Mouse (Mus musculus) neural tube, embryonic 11.5 days (tissue): ENCODE data around the gene Car6. TPM values are rescaled to one million over a fixed set of nuclear protein-coding genes. Genes with fewer than 3 reads are reported as not detected.
A peak's percentile ranks its signal among the peaks of the same experiment; 100 is the strongest.

ENCODE experiments used
- ATAC-seq: fragments of 200-750 bp; cut with Nextera tagmentation; 2 replicates; pipeline ENCODE4 v1.8.0; 2017; ENCODE audit warnings: moderate number of reproducible peaks, mild to moderate bottlenecking, moderate TSS enrichment, moderate library complexity; ENCODE audit not compliant: insufficient read depth, low FRiP score, low TSS enrichment
- DNase-seq: peaks from one replicate; pipeline ENCODE4 v3.0.0-alpha.2; 2015; ENCODE audit warnings: low spot score
- H3K27ac ChIP-seq: fragments of 300-500 bp; sonication (generic); 2 replicates; pipeline ENCODE4 v1.5.1; 2014; ENCODE audit warnings: low read depth, mild to moderate bottlenecking, low read length
- H3K27me3 ChIP-seq: fragments of 300-500 bp; sonication (generic); 2 replicates; pipeline ENCODE4 v1.6.1; 2014; ENCODE audit warnings: mild to moderate bottlenecking, low read length, mixed read lengths; ENCODE audit not compliant: control insufficient read depth, insufficient read depth
- H3K36me3 ChIP-seq: fragments of 300-500 bp; sonication (generic); 2 replicates; pipeline ENCODE4 v1.6.1; 2014; ENCODE audit warnings: mild to moderate bottlenecking, low read length, moderate library complexity, mixed read lengths; ENCODE audit not compliant: control insufficient read depth, insufficient read depth
- H3K4me1 ChIP-seq: fragments of 300-500 bp; sonication (generic); 2 replicates; pipeline ENCODE4 v1.6.1; 2014; ENCODE audit warnings: low read length, mixed read lengths; ENCODE audit not compliant: control insufficient read depth, insufficient read depth
- H3K4me2 ChIP-seq: fragments of 300-500 bp; sonication (generic); 2 replicates; pipeline ENCODE4 v1.6.1; 2014; ENCODE audit warnings: low read depth, mild to moderate bottlenecking, moderate library complexity
- H3K4me3 ChIP-seq: fragments of 300-500 bp; sonication (generic); 2 replicates; pipeline ENCODE4 v1.5.1; 2014; ENCODE audit warnings: low read depth, low read length
- H3K9ac ChIP-seq: fragments of 300-500 bp; sonication (generic); 2 replicates; pipeline ENCODE4 v1.6.1; 2014; ENCODE audit warnings: mild to moderate bottlenecking, low read length
- H3K9me3 ChIP-seq: fragments of 300-500 bp; sonication (generic); 2 replicates; pipeline ENCODE4 v1.6.1; 2016; ENCODE audit warnings: low read length; ENCODE audit not compliant: control insufficient read depth
- WGBS: fragments of 180-500 bp; shearing (Covaris S2); extraction: QIAGEN DNeasy Blood & Tissue Kit; methylation state at CpG from one replicate; pipeline ENCODE4 v1.1.7; 2014; 5-methylcytosine and 5-hydroxymethylcytosine counted together
- polyA plus RNA-seq: library from polyadenylated mRNA; unstranded; fragments of >200 nt; fragmentation: Nextera tagmentation; extraction: Ambion mirVana; gene quantifications from 2 replicates; pipeline ENCODE4 v1.2.1, GENCODE M21; 2014

Car6 gene
- polyA plus RNA-seq, 1 experiment from 2014 or later, result not detected

- DNase-seq (no peak), ATAC-seq (no peak)
- no peak overlapping the region; the same call in 1 of the 2 replicates for H3K9ac ChIP-seq
- no peak overlapping the region for H3K27ac ChIP-seq
- peaks cover 5% of the 10 kb centered on the region; the same call in 1 of the 2 replicates for H3K4me1 ChIP-seq
- no peaks in the 10 kb centered on the region for H3K9me3 ChIP-seq
- no peaks in the 10 kb centered on the region for H3K36me3 ChIP-seq
- no peaks in the 10 kb centered on the region for H3K27me3 ChIP-seq
- H3K4me3 ChIP-seq, result no peak overlapping the region
- WGBS, result 85% methylated on average over 7 of the region's 7 CpGs
- H3K4me2 ChIP-seq, result no peak overlapping the region
Measured at GRCm38 (mm10) chr4:150140346-150140745, 60.8 kb downstream of the Car6 start.

GRCm38 (mm10) chr4:150139090-150139489 is 62.0 kb downstream of the Car6 start:
- Histone ChIP-seq H3K9me3 (no peaks in the 10 kb centered on the region), H3K9ac (no peak overlapping the region), H3K4me2 (no peak overlapping the region), H3K4me3 (no peak overlapping the region), H3K27ac (no peak overlapping the region), H3K27me3 (no peaks in the 10 kb centered on the region), H3K4me1 (peaks cover 5% of the 10 kb centered on the region; the same call in 1 of the 2 replicates), H3K36me3 (no peaks in the 10 kb centered on the region)
- DNase-seq (no peak), ATAC-seq (no peak)
- 63% methylated on average over 13 of the region's 13 CpGs for WGBS

- 21% methylated on average over 9 of the region's 9 CpGs for WGBS
- ATAC-seq (peak; percentile 74), DNase-seq (peak; percentile 67)
- H3K27me3 ChIP-seq, result no peaks in the 10 kb centered on the region
- no peaks in the 10 kb centered on the region for H3K36me3 ChIP-seq
- H3K9ac ChIP-seq, result peak overlapping the region; percentile 32
- peak overlapping the region; percentile 35 for H3K4me2 ChIP-seq
- peak overlapping the region; percentile 6; the same call in 1 of the 2 replicates for H3K4me3 ChIP-seq
- peaks cover 5% of the 10 kb centered on the region; the same call in 1 of the 2 replicates for H3K4me1 ChIP-seq
- no peaks in the 10 kb centered on the region for H3K9me3 ChIP-seq
- H3K27ac ChIP-seq, result no peak overlapping the region
Measured at GRCm38 (mm10) chr4:150138084-150138543, 63.0 kb downstream of the Car6 start.

- Histone ChIP-seq H3K27ac (no peak overlapping the region), H3K9ac (no peak overlapping the region), H3K9me3 (no peaks in the 10 kb centered on the region), H3K27me3 (no peaks in the 10 kb centered on the region), H3K4me3 (no peak overlapping the region), H3K4me2 (no peak overlapping the region), H3K4me1 (peaks cover 5% of the 10 kb centered on the region; the same call in 1 of the 2 replicates), H3K36me3 (no peaks in the 10 kb centered on the region)
- ATAC-seq (no peak), DNase-seq (no peak)
- 90% methylated on average over 7 of the region's 7 CpGs for WGBS
Measured at GRCm38 (mm10) chr4:150137368-150138083, 63.6 kb downstream of the Car6 start.

Other genes with a start within 250 kb of the Car6 start
- gene Spsb1, start 246.3 kb downstream of the Car6 start, polyA plus RNA-seq, result 25.8 and 26.9 TPM in 2 replicates
- 3.0 and 3.6 TPM in 2 replicates for gene H6pd, start 192.3 kb downstream of the Car6 start, polyA plus RNA-seq
- 0.24 and 0.28 TPM in 2 replicates for gene Gpr157, start 114.0 kb downstream of the Car6 start, polyA plus RNA-seq
- 2.9 and 3.3 TPM in 2 replicates for gene Slc2a5, start 82.0 kb downstream of the Car6 start, polyA plus RNA-seq
- not detected in 2 replicates for gene Slc2a7, start 52.4 kb downstream of the Car6 start, polyA plus RNA-seq
- gene Eno1, start 35.4 kb upstream of the Car6 start, polyA plus RNA-seq, result 1,923 and 1,983 TPM in 2 replicates
- gene Rere, start 80.3 kb upstream of the Car6 start, polyA plus RNA-seq, result 51.5 and 52.0 TPM in 2 replicates